Mouse (Mus musculus) spleen, adult 18-20 months (tissue): Measurements from ENCODE around the gene D6Ertd527e.

Experiments used
- DNase-seq, 2 experiments: peaks; one replicate each; pipeline ENCODE4 v3.0.0; 2022; ENCODE audit warnings: mixed read lengths in 2 of 2

The D6Ertd527e gene

DNA sequence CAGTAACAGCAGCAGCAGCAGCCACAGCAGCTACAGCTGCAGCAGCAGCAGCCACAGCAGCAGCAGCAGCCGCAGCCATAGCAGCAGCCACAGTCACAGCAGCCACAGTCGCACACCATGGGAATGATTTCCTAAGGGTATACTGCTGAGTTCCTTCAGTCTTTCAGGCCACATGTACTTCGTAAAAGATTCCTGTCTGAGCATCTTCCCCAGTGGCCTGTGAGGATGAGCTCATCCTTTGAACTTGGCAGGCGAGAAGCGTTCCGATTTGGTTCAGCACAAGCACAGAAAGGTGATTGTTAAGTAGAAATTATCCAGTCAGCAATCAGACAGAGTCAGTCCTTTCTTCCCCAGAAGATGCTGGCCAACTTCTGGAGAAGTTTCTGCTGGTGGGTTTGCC, 7.6 kb downstream of the D6Ertd527e start:
- DNase-seq = no peak

DNA sequence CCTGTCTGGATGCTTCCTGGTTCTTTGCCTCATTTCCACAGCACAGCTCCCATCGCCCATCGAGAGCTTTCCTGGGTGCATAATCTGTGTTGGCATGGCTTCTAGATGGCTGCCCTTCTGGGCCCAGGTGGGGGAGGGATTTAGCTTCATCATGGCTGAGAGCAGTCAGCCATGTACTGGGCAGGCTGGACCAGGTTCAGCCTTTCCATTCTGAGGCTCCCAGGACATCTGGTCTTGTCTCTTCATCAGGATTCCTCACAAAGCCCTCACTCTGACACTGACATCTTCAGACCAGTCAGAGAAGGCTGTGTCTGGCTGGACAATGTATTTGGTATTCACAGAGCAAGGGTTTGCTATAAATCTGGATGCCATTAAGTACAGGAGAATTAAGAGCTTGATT, 11.4 kb downstream of the D6Ertd527e start:
- DNase-seq = no peak

DNA sequence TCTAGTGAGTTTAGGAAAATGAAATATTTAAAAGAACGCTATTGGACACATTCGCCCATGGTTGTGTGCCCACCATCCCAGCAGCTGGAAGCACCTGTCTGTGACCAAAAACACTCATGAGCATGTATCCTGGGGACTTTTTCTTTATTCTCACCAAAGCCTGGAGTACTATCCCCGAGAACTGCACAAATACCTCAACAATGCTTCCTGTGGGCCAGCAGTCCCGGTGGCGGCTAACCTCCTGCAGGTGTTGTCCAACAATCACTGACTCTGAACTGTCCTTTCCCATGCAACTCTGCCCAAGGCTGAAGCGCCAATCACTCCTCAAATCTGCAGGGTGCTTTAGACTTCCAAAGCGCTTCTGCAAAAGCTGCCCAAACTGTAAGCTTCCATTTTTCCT, 12.1 kb downstream of the D6Ertd527e start:
- DNase-seq = no peak

DNA sequence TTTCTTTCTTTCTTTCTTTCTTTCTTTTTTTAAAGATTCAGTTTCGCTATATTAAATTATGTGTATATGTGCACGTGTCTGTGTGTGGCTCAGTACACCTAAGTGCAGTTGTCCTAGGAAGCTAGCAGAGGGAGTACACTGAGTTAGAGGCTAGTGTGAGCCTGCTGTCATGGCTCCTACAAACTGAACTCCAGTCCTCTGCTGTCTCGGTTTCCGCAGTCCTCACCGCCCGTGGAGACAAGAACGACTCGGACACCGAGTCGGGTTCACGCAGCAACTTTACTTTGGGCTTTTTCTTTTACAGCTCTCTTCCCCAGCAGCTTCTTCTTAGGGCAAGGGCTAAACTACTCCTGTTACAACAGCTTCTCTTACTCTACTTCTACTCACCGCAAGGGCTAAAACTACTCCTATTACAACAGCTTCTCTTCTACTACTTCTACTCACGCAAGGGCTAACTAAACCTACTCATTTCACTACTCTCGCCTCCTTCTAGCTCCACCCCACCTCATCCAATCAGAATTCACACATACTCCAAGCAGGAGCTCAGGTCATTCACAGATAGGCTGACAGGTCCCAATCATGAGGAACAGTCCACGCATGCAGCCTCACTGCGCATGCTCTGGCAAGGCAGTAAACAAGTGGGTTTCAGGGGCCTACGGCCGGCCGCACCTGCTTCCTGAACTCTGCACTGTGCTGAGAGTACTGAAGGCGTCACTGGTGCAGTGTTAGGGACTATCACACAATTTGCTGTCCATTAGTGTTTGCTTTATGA, 14.7 kb downstream of the D6Ertd527e start:
- peak; percentile 46 to 64 for DNase-seq

DNA sequence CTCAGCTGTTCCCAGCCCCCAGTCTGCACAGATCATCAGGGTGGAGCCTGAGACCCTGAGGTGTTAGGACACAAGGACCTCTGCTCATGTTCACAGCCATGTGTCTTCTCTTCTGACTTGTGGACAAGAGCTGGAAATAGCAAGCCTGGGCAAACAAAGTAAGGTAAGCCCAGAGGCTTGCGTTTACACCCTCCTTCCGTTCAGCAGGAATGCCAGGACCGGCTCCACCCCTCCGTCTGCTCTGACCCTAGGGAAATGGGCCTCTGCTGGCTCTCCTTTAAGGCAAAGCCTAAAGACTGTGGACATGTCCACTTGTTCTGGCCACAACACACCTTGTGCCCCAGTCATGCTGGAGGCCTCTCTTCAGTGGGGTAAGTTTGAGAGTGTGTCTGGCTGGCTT, 15.4 kb downstream of the D6Ertd527e start:
- DNase-seq = peak in 1 of 2 experiments; percentile 19

DNA sequence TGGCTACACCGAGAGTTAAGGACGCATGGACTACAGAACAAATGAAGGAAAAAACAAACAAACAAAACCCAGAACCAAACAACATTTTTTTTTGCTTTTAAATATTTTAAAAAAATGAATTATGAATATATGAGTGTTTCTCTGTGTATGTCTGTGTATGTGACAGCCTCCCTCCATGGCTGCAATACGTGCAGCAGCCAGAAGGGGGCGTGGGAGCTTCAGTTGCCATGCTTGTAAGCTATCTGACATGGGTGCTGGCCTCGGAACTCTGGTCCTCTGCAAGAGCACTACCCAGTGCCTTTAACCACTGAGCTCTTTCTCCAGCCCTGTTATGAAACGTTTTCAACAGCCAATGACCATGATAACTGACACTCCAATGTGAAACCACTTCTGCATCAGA, 16.1 kb downstream of the D6Ertd527e start:
- no peak for DNase-seq

DNA sequence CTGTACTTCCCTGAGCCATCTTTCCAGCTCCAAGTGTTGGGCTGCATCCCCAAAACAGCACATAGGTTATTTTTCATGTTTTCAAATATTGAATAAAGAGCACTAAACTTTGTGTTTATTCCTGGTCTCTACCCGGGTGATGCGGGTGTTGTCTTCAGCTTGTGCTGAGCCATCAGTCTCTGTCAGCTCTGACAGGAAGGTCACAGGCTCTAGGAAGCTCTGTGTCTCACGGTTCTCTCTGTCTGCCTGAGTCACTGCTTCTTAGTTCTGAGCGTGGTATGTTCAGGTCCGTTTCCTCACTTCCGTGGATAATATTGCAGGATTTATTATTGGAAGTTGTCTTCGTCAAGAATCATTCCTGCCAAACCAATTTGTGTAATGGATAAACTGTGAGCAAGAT, 17.4 kb downstream of the D6Ertd527e start:
- DNase-seq = no peak

DNA sequence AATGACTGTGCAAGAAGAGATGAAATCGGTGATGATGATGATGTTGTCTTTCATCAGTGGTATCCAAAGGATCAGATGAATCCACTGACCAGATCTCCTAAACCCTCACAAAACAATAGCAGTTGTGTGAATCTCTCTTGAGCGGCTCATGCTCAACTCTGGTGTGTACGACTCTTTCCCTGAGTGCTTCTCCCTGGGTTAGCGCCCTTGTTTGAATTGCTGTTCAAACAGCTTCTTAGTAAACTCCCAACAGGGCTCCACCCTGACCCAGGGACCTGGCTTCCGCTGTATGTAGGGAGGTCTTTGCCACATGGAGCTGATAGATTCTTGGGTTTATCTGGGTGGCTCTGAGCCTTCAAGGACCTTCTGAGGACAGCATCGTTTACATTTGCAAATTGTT, 18.9 kb downstream of the D6Ertd527e start:
- no peak for DNase-seq

DNA sequence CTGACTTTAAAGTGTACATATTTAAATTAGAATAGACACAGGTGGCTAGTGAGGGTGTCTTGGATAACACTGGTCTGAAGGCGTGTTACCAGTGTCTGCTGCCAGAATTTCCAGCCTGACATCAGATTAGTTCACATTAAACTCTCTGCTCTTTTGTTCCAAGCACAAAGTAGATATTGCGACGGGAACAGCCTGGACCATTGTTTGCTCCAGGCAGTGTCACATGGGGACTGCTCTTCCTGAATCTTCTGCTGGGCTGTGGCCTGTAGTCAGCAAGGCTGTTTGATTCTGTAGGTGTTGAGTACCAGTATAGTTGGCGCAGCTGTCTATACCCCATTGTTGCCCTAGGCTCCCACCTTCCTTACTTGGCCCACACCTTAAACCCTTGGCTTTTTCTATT, 19.4 kb downstream of the D6Ertd527e start:
- no peak for DNase-seq

DNA sequence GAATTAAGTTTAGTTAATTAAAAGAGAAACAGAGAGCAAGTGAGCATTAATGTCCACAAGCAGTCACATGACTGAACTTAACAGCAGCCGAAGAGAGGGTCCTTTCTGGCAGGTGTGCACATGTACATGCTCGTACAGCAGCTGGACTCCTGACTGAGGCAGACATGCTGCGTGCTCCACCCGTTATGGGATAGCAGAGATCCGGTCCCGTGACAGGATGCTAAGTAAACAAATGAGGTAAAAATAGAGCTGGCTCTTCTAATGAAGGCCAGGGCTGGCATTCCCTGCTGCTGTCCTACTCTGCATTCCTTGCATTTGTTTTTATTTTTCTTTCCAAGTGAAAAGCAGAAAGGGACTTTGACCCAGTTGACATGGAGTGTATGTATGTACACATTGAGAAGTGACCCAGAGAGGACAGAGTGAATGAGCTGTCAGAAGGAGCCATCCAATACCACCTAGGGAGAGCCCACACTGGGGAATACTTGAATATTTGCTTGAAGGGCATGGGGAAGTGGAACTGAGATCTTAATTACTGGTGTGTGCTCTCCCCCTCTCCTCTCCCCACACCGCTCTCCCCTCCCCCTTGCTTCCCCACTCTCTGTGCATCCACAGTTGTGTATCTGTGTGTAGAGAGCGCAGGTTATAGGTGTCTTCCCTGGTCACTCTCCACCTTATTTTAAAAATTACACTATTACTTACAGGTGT, 22.7 kb downstream of the D6Ertd527e start:
- DNase-seq = no peak

DNA sequence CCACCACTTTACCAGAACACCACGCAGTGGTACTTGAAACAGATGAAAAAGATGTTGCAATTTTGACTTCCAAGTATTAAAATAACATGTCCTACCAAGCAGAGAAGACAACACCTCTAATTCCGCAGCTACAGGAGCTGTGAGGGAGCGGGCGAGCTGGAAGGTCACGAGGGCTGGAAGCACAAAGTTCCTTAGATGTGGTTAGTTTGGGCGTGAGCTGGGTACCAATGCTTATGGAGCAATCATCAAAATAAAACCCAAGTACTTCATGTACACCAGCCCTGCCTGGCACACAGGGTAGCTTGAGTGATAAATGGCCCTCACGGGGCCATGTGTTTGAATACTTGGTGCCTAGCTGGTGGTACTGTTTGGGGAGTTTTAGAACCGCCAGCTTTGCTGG, 25.3 kb downstream of the D6Ertd527e start:
- no peak for DNase-seq

DNA sequence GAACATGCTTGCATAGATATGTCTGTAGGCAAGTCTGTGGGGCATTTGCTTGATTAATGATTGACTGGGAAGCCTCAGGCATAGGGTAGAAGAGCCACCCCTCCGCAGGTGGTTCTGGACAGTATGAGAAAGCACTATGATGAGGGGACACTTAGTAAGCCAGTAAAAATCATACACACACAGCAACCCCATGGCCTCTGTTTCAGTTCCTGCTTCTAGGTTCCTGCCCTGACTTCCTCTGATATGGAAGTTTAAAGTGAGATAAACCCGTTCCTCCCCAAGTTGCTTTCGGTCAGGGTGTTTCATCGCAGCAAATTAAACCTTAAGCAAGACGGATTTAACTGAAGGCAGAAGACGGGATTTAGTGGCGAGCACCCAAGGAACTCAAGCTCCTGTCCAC, 26.1 kb downstream of the D6Ertd527e start:
- DNase-seq = no peak

DNA sequence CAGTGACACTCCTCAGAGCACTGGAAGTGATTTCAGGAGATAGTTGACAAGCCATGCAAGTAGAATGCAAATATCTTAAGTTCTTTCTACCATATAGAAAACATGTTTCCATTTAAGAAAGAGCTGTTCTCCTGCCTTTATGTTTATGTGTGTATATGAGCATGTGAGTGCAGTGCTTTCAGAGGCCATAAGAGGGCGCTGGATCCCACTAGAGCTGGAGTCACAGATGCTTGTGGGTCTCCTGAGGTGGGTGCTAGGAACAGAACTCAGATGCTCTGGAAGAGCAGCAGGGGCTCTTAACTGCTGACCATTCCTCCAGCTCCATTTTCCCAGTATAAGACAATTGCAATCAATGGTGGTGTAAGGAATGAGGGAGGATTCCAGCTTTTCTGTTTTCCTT, 26.5 kb downstream of the D6Ertd527e start:
- DNase-seq = no peak

DNA sequence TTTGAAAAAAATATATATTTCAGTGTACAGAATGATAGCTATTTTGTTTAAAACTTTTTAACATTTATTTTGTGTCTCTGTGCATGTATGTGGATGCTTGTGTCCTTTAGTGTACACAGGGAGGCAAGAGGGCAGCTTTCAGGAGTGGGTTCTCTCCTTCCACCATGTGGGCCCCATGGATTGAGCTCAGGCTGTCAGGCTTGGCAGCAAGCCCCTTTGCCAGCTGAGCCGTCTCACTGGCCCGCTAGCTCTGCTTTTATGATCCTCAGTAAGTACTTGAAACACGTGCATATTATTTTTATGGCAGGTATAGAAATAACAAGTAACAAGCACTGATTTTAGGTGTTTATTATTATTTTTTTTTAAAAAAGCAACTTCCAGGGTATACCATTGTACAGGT, 29.0 kb downstream of the D6Ertd527e start:
- DNase-seq = no peak

DNA sequence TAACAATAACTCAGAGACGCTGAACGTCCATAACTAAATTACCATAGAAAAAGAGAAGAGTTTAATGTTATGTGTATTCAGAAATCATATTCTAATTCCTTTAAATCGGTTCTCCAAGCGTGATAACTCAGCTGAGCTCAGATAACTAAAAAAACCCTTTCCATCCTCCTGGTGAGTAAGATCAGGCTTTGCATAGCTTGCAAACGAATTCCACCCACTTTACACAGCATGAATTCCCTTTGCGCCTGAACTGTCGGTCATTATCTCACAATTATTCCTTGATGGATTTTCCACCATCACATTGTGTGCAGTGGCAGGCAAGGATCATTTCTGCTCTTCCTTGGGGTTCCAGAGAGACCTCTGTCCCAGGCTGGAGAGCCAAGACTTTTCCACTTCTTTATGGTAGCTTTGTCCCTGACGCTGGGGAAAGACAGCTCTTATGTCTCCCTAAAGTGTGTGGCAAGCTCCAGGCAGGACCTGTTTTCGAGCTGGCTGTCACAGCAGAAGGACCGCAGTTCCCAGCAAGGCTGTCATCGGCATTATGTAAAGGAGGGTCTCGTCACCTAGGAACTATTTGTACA, 29.5 kb downstream of the D6Ertd527e start:
- no peak for DNase-seq

DNA sequence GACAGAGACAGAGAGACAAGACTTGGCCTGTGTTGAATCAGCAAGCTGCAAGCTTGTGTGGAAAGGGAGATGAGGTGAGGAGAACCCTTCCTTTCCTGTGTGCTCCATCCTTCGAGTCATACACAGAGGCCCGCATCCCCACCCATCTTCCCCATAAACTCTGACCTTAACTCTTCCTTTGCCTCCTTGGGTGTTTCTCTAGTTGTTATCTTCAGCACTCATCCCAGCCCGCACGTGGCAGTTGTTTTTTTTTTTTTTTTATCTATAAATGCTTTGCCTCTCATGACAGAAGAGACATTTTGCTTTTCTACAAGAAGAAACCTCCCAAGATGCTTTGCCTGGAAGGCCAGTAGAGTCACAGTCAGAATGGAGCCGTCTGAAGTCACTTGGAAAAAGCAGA, 33.9 kb downstream of the D6Ertd527e start:
- DNase-seq = no peak

DNA sequence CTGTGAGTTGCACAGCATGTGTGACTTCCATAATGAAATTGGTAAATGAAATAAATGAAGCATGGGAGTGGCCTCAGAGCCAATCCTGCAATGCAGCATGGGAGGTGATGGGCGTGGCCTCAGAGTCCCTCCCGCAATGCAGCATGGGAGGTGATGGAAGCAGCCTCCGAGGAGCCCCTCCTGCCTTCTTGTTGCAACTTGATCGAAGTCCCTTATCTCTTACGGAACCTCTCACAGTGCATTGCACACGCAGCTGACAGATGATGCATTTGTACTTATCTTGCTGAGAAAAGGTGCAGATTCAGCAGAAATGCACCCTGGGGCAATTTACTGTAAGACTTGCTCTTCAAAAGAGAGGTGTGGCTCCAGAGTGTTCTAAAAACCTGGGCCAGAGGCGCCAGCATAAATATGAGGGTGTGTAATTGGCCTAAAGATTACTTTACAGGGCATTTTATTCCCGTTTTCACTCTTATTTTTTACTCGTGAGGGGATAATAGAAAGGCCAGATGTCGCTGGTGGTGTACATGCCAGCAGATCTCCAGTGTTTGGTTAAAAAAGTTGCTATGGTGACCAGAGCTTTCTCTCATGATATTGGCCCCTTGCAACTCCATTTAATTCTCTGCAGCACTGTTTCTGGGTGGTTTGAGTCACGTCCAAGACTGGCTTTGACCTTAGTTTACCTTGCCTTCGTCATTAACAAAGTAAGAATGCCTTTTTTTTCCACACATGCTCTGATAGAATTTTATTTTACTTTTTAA, 35.4 kb downstream of the D6Ertd527e start:
- DNase-seq = no peak

DNA sequence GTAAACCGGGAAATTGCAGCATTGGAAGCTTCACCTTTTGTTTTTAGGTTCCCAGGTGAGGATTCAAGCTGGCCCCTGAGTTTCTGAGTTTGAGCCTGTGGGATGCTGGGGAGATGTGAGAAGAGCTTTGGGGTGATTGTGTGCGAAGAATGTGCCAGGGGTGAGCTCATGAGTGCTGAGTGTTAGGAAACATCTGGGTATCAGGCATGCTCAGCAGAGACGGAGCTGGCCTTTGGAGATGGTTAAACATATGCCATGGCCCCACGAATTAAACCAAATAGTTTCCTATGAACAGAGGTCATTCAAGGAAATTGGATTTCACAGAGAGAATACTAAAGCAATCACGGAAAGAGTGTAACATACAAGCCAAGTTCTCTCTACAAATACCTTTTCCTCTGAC, 37.7 kb downstream of the D6Ertd527e start:
- DNase-seq = no peak

DNA sequence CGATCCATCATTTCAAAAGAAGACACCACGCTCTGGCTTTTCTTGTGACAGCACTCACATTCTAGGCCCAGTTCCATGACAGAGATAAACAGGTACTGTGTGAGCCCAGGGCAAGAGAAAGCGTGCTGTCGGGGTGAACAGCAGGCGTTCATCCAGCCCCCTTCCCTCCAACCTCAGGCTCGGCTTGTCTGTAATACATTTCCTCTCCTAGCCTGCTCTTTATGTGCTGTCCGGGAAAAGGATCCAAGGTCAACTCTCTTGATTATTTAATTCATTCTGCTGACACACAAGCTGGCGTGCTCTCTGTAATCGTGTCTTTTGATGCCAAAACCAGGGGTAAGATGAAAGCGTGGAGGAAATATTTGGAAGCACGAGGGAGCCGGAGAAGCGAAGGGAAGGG, 39.0 kb downstream of the D6Ertd527e start:
- no peak for DNase-seq

DNA sequence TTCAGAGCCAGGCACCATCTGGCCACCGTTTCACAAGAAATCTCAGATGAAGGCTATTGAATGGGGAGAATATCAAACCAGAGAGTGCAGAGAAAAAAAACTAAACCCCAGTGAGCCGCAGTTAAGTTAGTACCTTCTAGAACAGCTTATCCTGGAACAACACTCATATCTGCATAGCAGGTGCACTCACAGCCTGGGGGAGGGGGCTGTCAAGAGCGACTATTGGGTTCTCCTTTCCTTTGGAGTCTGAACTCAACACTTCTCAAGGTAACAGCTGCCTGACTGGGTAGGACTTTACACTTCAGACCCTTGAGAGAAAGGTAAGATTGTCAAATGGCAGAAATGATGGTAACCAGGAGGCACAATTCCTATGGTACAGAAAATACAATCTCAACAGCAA, 43.4 kb downstream of the D6Ertd527e start:
- no peak for DNase-seq

DNA sequence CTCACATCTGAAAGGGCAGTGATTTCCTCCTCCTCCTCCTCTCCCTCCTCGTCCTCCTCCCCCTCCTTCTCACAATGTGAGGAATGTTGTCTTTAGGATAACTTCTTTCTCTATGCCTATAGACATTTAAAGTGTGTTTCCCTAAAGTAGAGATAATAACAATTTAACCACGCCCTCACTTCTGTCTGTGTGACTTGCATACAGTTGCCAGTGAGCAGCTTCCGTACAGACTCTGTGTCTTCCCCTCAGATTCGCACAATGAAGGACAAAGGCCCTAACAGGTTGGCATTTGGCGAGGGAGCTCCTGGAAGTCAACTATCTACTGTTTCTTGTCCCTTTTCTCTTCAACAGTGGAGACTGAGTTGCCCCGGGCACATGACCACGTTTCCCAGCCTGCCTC, 45.9 kb downstream of the D6Ertd527e start:
- no peak for DNase-seq

DNA sequence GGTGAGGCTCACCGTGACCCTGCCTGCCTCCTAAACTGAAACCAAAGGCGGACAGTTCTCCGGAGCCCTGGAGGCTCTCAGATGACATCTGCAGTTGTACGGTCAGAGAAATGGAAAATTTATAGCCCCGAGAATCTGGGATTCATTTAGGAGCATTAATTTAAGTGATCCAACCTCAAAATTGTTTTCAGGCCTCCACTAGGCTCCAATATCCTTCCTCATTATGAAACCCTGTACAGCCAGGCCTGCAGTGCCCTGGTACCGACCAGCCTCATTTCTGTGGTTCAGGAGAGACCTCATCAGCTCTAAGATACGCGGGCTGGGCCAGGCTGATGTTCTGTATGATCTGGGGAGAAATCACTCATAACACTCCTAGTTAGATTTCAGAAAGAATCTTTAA, 46.9 kb downstream of the D6Ertd527e start:
- DNase-seq = no peak

DNA sequence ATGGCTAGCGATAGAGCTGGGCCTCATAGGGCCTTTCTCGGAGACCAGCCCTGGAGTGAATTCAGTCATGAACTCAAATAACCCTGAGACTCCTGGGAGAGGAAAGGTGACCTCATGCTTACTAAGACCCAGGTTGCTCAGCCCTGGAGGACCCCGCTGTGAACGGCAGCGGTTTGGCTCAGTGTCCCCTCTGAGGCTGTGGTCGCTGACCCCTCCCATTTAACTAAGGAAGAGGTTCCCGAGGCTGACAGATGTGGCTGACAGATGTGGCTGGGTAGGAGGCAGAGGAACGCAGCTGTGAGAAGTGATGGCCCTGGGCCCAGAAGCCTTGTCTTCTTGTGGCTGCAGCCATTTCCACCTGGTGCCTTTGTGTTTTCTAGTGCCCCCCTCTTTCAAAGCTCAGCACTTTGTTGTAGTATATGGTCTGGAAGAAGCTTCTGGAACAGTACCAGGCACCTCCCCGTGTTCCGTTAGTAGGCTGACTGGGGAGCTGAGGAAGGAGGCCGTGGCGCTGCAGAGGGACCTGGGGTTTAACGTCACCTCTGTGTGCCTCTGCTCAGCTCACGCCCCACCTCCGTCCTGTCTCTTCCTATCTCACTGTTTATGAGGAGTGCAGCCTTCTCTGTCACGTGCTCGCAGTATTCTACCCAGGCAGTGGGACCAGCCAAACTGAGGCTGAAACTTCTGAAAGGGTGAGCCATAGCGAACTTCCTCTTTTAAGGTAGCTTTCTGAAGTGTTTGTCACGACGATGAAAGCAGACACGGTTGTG, 48.1 kb downstream of the D6Ertd527e start:
- peak; percentile 74 to 83 for DNase-seq
